Mouse (Mus musculus) lung, embryonic 14.5 days (tissue): Measurements from ENCODE around the gene Grid1. TPM values are rescaled to one million over a fixed set of nuclear protein-coding genes. Genes with fewer than 3 reads are reported as not detected.

Source experiments
- ATAC-seq: fragments of 200-750 bp; cut with Nextera tagmentation; 2 replicates; pipeline ENCODE4 v1.8.0; 2017; ENCODE audit warnings: mild to moderate bottlenecking, moderate TSS enrichment, moderate library complexity; ENCODE audit not compliant: insufficient read depth
- DNase-seq: peaks from one replicate; pipeline ENCODE4 v3.0.0-alpha.2; 2015
- H3K27ac ChIP-seq: fragments of 300-500 bp; sonication (generic); 2 replicates; pipeline ENCODE4 v1.5.1; 2014; ENCODE audit warnings: low read depth, mild to moderate bottlenecking, moderate library complexity
- H3K27me3 ChIP-seq: fragments of 300-500 bp; sonication (generic); 2 replicates; pipeline ENCODE4 v1.6.1; 2014; ENCODE audit warnings: low read length, control low read depth; ENCODE audit not compliant: insufficient read depth
- H3K36me3 ChIP-seq: fragments of 300-500 bp; sonication (generic); 2 replicates; pipeline ENCODE4 v1.6.1; 2014; ENCODE audit warnings: control low read depth; ENCODE audit not compliant: insufficient read depth
- H3K4me1 ChIP-seq: fragments of 300-500 bp; sonication (generic); 2 replicates; pipeline ENCODE4 v1.6.1; 2014; ENCODE audit warnings: antibody characterized with exemption, control low read depth; ENCODE audit not compliant: insufficient read depth
- H3K4me2 ChIP-seq: fragments of 300-500 bp; sonication (generic); 2 replicates; pipeline ENCODE4 v1.6.1; 2014; ENCODE audit warnings: mild to moderate bottlenecking
- H3K4me3 ChIP-seq: fragments of 300-500 bp; sonication (generic); 2 replicates; pipeline ENCODE4 v1.5.1; 2014; ENCODE audit warnings: low read depth, low read length
- H3K9ac ChIP-seq: fragments of 300-500 bp; sonication (generic); 2 replicates; pipeline ENCODE4 v1.6.1; 2014
- H3K9me3 ChIP-seq: fragments of 300-500 bp; sonication (generic); 2 replicates; pipeline ENCODE4 v1.6.1; 2016; ENCODE audit warnings: low read depth, low read length, control low read depth
- CTCF ChIP-seq: IDR thresholded peaks from 2 replicates; pipeline ENCODE4 v1.5.1; 2016; ENCODE audit warnings: antibody characterized with exemption, low read depth
- WGBS: fragments of 180-500 bp; shearing (Covaris S2); extraction: QIAGEN DNeasy Blood & Tissue Kit; methylation state at CpG from one replicate; pipeline ENCODE4 v1.1.7; 2014; 5-methylcytosine and 5-hydroxymethylcytosine counted together
- polyA plus RNA-seq: library from polyadenylated mRNA; unstranded; fragments of >200 nt; fragmentation: Nextera tagmentation; extraction: Ambion mirVana; gene quantifications from 2 replicates; pipeline ENCODE4 v1.2.1, GENCODE M21; 2014

Grid1 gene
- polyA plus RNA-seq, 1 experiment from 2014 or later, result 0.13 TPM

GRCm38 (mm10) chr14:34884611-34885010 is 64.7 kb downstream of the Grid1 start:
- no peak for ATAC-seq
- TF ChIP-seq CTCF, result no peak
- WGBS, result 93% methylated on average over 3 of the region's 3 CpGs

GRCm38 (mm10) chr14:34891769-34892532 is 72.0 kb downstream of the Grid1 start:
- Histone ChIP-seq H3K27me3 (no peaks in the 10 kb centered on the region), H3K9ac (no peak overlapping the region), H3K4me2 (no peak overlapping the region), H3K36me3 (no peaks in the 10 kb centered on the region), H3K4me1 (no peaks in the 10 kb centered on the region), H3K4me3 (no peak overlapping the region), H3K9me3 (no peaks in the 10 kb centered on the region), H3K27ac (no peak overlapping the region)
- TF ChIP-seq CTCF, result no peak
- WGBS, result 5% methylated on average over 6 of the region's 6 CpGs
- ATAC-seq (no peak), DNase-seq (no peak)

More at GRCm38 (mm10) chr14:34884611-34885010, 64.7 kb downstream of the Grid1 start:
- Histone ChIP-seq H3K9me3 (no peaks in the 10 kb centered on the region), H3K4me3 (no peak overlapping the region), H3K4me2 (no peak overlapping the region), H3K27ac (no peak overlapping the region), H3K36me3 (no peaks in the 10 kb centered on the region), H3K4me1 (no peaks in the 10 kb centered on the region), H3K9ac (no peak overlapping the region), H3K27me3 (no peaks in the 10 kb centered on the region)
- DNase-seq, result no peak

DNA sequence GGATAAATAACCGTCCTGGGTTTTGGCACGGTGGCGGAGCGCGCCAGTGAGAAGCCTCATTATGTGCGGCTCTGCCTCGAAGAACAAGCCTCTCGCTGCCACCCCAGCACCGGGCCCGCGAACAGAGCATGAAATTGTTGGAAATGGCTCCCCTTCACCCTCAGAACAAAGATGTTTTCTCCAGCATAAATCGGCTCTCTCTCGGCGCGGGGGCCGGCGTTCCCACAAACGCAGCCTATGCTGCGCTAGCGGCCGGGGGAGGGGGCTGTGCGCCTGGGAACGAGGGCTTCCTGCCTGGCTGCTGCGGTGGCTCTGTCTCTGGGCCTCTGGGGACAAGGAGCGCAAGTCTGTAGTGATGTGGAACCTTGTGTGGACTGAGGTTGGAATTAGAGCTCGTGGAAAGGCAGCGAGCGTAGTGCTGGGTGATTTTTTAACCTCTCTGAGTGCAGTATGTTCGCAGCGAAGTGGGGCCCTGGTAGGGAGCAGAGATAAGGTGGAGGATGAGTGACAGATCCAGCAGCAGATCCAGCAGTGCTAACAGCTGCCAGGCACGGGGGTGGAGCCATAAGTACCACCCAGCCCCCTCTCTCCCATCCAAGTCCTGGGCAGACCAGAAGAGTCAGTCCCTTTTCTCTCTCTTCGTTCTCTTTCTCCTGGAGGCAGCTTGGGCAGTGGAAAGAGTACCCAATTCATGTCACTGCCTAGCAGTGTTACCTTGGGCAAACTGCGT is 76.5 kb downstream of the Grid1 start:
- no peaks in the 10 kb centered on the region for H3K36me3 ChIP-seq
- 5% methylated on average over 33 of the region's 33 CpGs for WGBS
- H3K27me3 ChIP-seq, result no peaks in the 10 kb centered on the region
- H3K9me3 ChIP-seq, result no peaks in the 10 kb centered on the region
- peak; percentile 75 for ATAC-seq
- TF ChIP-seq CTCF, result peak; percentile 32; the same call in 1 of the 2 replicates
- H3K4me3 ChIP-seq, result peak overlapping the region; percentile 24; the same call in 1 of the 2 replicates
- peak; percentile 41 for DNase-seq
- peak overlapping the region; percentile 64 for H3K4me2 ChIP-seq
- no peaks in the 10 kb centered on the region for H3K4me1 ChIP-seq
- H3K9ac ChIP-seq, result peak overlapping the region; percentile 29; the same call in 1 of the 2 replicates
- no peak overlapping the region for H3K27ac ChIP-seq

DNA sequence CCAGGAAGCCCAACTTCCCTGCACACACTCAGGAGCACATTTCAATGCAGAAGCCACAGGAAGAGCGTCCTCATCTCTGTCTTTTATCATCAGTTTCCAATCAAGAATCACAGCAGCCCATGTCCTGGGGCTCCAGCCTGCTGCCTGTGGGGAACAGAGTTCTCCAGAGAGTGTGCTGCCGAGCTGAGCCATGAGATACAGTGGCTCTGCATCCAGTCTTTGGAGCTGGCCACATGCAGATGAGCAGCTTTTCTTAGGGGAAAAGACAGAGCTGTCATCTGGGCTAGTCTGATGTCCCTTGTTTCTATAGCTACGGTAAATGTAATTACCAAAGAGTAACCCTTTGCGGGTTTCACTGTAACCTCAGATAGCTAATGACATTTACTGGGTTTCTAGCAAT is 83.9 kb downstream of the Grid1 start:
- WGBS, result 54% methylated on average over 4 of the region's 4 CpGs
- Histone ChIP-seq H3K27me3 (no peaks in the 10 kb centered on the region), H3K4me2 (no peak overlapping the region), H3K4me1 (no peaks in the 10 kb centered on the region), H3K9me3 (no peaks in the 10 kb centered on the region), H3K36me3 (no peaks in the 10 kb centered on the region), H3K27ac (no peak overlapping the region), H3K9ac (no peak overlapping the region), H3K4me3 (no peak overlapping the region)
- ATAC-seq (no peak), DNase-seq (no peak)
- no peak for TF ChIP-seq CTCF

- H3K9ac ChIP-seq, result no peak overlapping the region
- no peaks in the 10 kb centered on the region for H3K9me3 ChIP-seq
- H3K4me2 ChIP-seq, result no peak overlapping the region
- H3K4me3 ChIP-seq, result no peak overlapping the region
- ATAC-seq (no peak), DNase-seq (no peak)
- 55% methylated on average over 2 of the region's 2 CpGs for WGBS
- no peaks in the 10 kb centered on the region for H3K4me1 ChIP-seq
- TF ChIP-seq CTCF, result no peak
- H3K27ac ChIP-seq, result no peak overlapping the region
- no peaks in the 10 kb centered on the region for H3K36me3 ChIP-seq
- no peaks in the 10 kb centered on the region for H3K27me3 ChIP-seq
Measured at GRCm38 (mm10) chr14:34905697-34906096, 85.8 kb downstream of the Grid1 start.

DNA sequence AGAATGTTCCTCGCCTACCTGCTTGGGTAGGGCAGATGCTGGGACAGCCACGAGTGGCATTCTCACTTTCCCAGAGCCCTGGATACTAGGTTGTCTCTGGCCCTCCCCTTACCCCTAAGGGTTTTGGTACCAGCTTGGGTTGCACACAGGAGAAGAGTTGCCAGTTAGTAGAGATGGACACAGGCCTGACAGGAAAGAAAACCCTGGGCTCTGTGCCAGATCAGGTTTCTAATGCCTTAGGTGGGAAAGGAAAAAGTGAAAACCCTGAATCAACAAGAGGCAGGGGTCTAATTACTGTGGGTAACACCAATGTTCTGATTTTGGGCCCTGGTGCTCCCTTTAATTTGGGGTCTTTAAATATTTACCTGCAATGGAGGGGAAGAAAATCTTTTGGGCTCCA is 88.5 kb downstream of the Grid1 start:
- H3K27me3 ChIP-seq, result no peaks in the 10 kb centered on the region
- no peaks in the 10 kb centered on the region for H3K36me3 ChIP-seq
- TF ChIP-seq CTCF, result no peak
- no peak for DNase-seq
- no peaks in the 10 kb centered on the region for H3K4me1 ChIP-seq
- H3K4me3 ChIP-seq, result no peak overlapping the region
- H3K4me2 ChIP-seq, result no peak overlapping the region
- H3K9ac ChIP-seq, result no peak overlapping the region
- no peak overlapping the region for H3K27ac ChIP-seq
- ATAC-seq, result no peak
- H3K9me3 ChIP-seq, result no peaks in the 10 kb centered on the region
- 67% methylated on average over 2 of the region's 2 CpGs for whole genome bisulfite sequencing

- Histone ChIP-seq H3K4me3 (no peak overlapping the region), H3K36me3 (no peaks in the 10 kb centered on the region), H3K9ac (no peak overlapping the region), H3K27me3 (no peaks in the 10 kb centered on the region), H3K4me1 (no peaks in the 10 kb centered on the region), H3K27ac (no peak overlapping the region), H3K9me3 (no peaks in the 10 kb centered on the region), H3K4me2 (no peak overlapping the region)
- TF ChIP-seq CTCF, result no peak
- DNase-seq (no peak), ATAC-seq (no peak)
- WGBS, result 42% methylated on average over 4 of the region's 4 CpGs
Measured at GRCm38 (mm10) chr14:34908804-34909203, 88.9 kb downstream of the Grid1 start.
